ENCODE assay signal across 8 mouse cellular contexts in genomic region chr7:3448737-3449454, GRCm38 (mm10). TPM values are rescaled to one million over a fixed set of nuclear protein-coding genes. Genes with fewer than 3 reads are reported as not detected.
DNase-seq lines count a peak whose midpoint lies in the region; ATAC-seq and TF ChIP-seq lines count a peak whose summit lies in the region.

No protein-coding gene starts in this region.

- DNase-seq in Muller cell, postnatal 12 days (ENCODE audit: inconsistent ontology term): peak; percentile 63
- DNase-seq in cerebellum, adult 18-20 months: peak; percentile 57 to 80
- peak; percentile 34 to 79 for DNase-seq in frontal cortex, postnatal 10 days (ENCODE audit: low spot score in 2 of 2)
- peak; percentile 79 to 84 for DNase-seq in left cerebral cortex, adult 2 months (ENCODE audit: extremely low spot score in 1 of 2, low spot score in 2 of 2)
- peak; percentile 80 for DNase-seq in midbrain, embryonic 10.5 days (ENCODE audit: low spot score)

- no peak for TF ChIP-seq POLR2A in small intestine, adult 2 months (IDR thresholded peaks at IDR 0.05; ENCODE audit: low read depth, low read length)

- no peaks in the 10 kb centered on the region for H3K27me3 ChIP-seq in hindbrain, embryonic 15.5 days
- no peaks in the 10 kb centered on the region for H3K27me3 ChIP-seq in midbrain, embryonic 10.5 days (ENCODE audit: low read depth, poor library complexity, severe bottlenecking)
- H3K27me3 ChIP-seq in small intestine, adult 2 months (ENCODE audit: control insufficient read depth, insufficient read depth, low read length): no peaks in the 10 kb centered on the region

- TF ChIP-seq CTCF in left cerebral cortex, adult 2 months (IDR thresholded peaks at IDR 0.05): peak; percentile 93
- peak; percentile 85; the same call in 1 of the 2 replicates for TF ChIP-seq CTCF in small intestine, adult 2 months (IDR thresholded peaks at IDR 0.05; ENCODE audit: extremely low read depth, insufficient read length, insufficient replicate concordance, low read depth, low read length)

- WGBS in hindbrain, embryonic 15.5 days: 20% methylated on average over 15 of the region's 15 CpGs
- 22% methylated on average over 15 of the region's 15 CpGs for WGBS in midbrain, embryonic 10.5 days
- 24% methylated on average over 15 of the region's 15 CpGs for WGBS in small intestine, adult 2 months

- no peak overlapping the region for H3K27ac ChIP-seq in hindbrain, embryonic 15.5 days (replicated peaks)
- no peak overlapping the region for H3K27ac ChIP-seq in left cerebral cortex, adult 2 months
- H3K27ac ChIP-seq in midbrain, embryonic 10.5 days (replicated peaks): no peak overlapping the region
- no peak overlapping the region for H3K27ac ChIP-seq in small intestine, adult 2 months (ENCODE audit: insufficient read depth, low read depth, low read length)

- no peak overlapping the region for H3K4me3 ChIP-seq in hindbrain, embryonic 15.5 days
- no peak overlapping the region for H3K4me3 ChIP-seq in left cerebral cortex, adult 2 months
- H3K4me3 ChIP-seq in midbrain, embryonic 10.5 days: no peak overlapping the region
- no peak overlapping the region for H3K4me3 ChIP-seq in small intestine, adult 2 months (ENCODE audit: low read depth, low read length)

- H3K9ac ChIP-seq in hindbrain, embryonic 15.5 days: no peak overlapping the region

- H3K36me3 ChIP-seq in hindbrain, embryonic 15.5 days: no peaks in the 10 kb centered on the region
- no peaks in the 10 kb centered on the region for H3K36me3 ChIP-seq in midbrain, embryonic 10.5 days
- no peaks in the 10 kb centered on the region for H3K36me3 ChIP-seq in small intestine, adult 2 months (ENCODE audit: control insufficient read depth, insufficient read depth, low read length)

- H3K9me3 ChIP-seq in hindbrain, embryonic 15.5 days: no peaks in the 10 kb centered on the region
- H3K9me3 ChIP-seq in midbrain, embryonic 10.5 days (replicated peaks): no peaks in the 10 kb centered on the region

- peak; percentile 86; the same call in 1 of the 2 replicates for ATAC-seq in hindbrain, embryonic 15.5 days (ENCODE audit: low FRiP score, low read depth)
- no peak for ATAC-seq in erythroid progenitor cell, adult 5-6 weeks (replicated peaks; ENCODE audit: low FRiP score, poor library complexity, severe bottlenecking)

- H3K4me2 ChIP-seq in hindbrain, embryonic 15.5 days: no peak overlapping the region

- intact Hi-C loops in left cerebral cortex, adult 2 months (cut with DNase I): loop anchor here (1.0 kb wide), 2 partner anchors 119 to 227 kb away; no protein-coding TSS in a partner anchor

- H3K4me1 ChIP-seq in hindbrain, embryonic 15.5 days (replicated peaks): no peaks in the 10 kb centered on the region
- no peaks in the 10 kb centered on the region for H3K4me1 ChIP-seq in midbrain, embryonic 10.5 days
- H3K4me1 ChIP-seq in small intestine, adult 2 months (ENCODE audit: control insufficient read depth, insufficient read depth, insufficient read length, low read length): no peaks in the 10 kb centered on the region

RNA-seq across cellular contexts. Expression of gene Cacng6, which starts 24.9 kb away (rescaled TPM):
- 0.18 TPM in 1 of 2 replicates, not detected in the other for polyA plus RNA-seq in hindbrain, embryonic 15.5 days (2015; fragmentation: Nextera tagmentation; extraction: Ambion mirVana)
- 1 to 10 TPM; 1.2 TPM for total RNA-seq in left cerebral cortex, adult 2 months (2021)
- not detected in 2 replicates for polyA plus RNA-seq in midbrain, embryonic 10.5 days (2016; fragmentation: Nextera tagmentation; extraction: Ambion mirVana)
- polyA plus RNA-seq in small intestine, adult 2 months (2012; rRNA removed): 0.04 TPM in 1 of 2 replicates, not detected in the other
- not detected in 2 replicates for total RNA-seq in erythroid progenitor cell, adult 5-6 weeks (2015; ENCODE audit: low replicate concordance)
- total RNA-seq in erythroid progenitor cell, adult 5-6 weeks (2017; ENCODE audit: low replicate concordance): not detected in 2 replicates

RNA-seq across cellular contexts. Expression of gene Tarm1, which starts 53.5 kb away (rescaled TPM):
- not detected in 2 replicates for polyA plus RNA-seq in hindbrain, embryonic 15.5 days (2015; fragmentation: Nextera tagmentation; extraction: Ambion mirVana)
- total RNA-seq in left cerebral cortex, adult 2 months (2021): under 1 TPM in 1 of 2 experiments, not detected in 1; 0.28 TPM
- polyA plus RNA-seq in midbrain, embryonic 10.5 days (2016; fragmentation: Nextera tagmentation; extraction: Ambion mirVana): not detected in 2 replicates
- polyA plus RNA-seq in small intestine, adult 2 months (2012; rRNA removed): not detected in 2 replicates
- 1.7 TPM in 1 of 2 replicates, not detected in the other for total RNA-seq in erythroid progenitor cell, adult 5-6 weeks (2015; ENCODE audit: low replicate concordance)
- 0.90 and 1.4 TPM in 2 replicates for total RNA-seq in erythroid progenitor cell, adult 5-6 weeks (2017; ENCODE audit: low replicate concordance)

RNA-seq across cellular contexts. Expression of gene Cacng8, which starts 58.4 kb away (rescaled TPM):
- polyA plus RNA-seq in hindbrain, embryonic 15.5 days (2015; fragmentation: Nextera tagmentation; extraction: Ambion mirVana): 11.5 and 14.6 TPM in 2 replicates
- total RNA-seq in left cerebral cortex, adult 2 months (2021): 100 to 1,000 TPM; 176 to 186 TPM
- 5.1 and 8.3 TPM in 2 replicates for polyA plus RNA-seq in midbrain, embryonic 10.5 days (2016; fragmentation: Nextera tagmentation; extraction: Ambion mirVana)
- 0.60 and 0.77 TPM in 2 replicates for polyA plus RNA-seq in small intestine, adult 2 months (2012; rRNA removed)
- total RNA-seq in erythroid progenitor cell, adult 5-6 weeks (2015; ENCODE audit: low replicate concordance): not detected in 2 replicates
- not detected in 2 replicates for total RNA-seq in erythroid progenitor cell, adult 5-6 weeks (2017; ENCODE audit: low replicate concordance)
